Mouse (Mus musculus): ENCODE results near the gene Golim4.

The Golim4 gene

GRCm38 (mm10) chr3:75925123-75925522 is 31.6 kb downstream of the Golim4 start:
- no peak for DNase-seq

GRCm38 (mm10) chr3:75917770-75918503 is 38.8 kb downstream of the Golim4 start:
- DNase-seq, result peak in 1 of 2 experiments; percentile 12

- DNase-seq, result no peak
These were observed 44.0 kb downstream of the Golim4 start for GRCm38 (mm10) chr3:75912786-75913185.

DNA sequence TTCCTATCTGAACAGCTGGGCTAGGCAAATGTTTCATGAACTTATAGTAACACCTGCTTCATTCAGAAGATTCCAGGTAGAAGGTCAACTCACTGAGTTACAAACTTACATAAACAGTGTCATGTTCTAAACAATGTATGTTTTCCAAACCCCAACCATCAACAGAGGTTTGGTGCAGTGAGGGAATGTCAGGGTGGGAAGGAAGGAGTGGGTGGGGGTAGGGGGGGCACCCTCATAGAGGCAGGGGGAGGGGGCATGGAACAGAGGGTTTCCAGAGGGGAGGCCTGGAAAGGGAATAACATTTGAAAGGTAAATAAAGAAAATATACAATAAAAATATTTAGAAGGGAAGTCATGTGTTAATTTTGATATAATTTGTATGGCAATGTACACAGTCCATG is 46.0 kb downstream of the Golim4 start:
- DNase-seq, result no peak

GRCm38 (mm10) chr3:75910257-75910656 is 46.5 kb downstream of the Golim4 start:
- no peak for DNase-seq

DNA sequence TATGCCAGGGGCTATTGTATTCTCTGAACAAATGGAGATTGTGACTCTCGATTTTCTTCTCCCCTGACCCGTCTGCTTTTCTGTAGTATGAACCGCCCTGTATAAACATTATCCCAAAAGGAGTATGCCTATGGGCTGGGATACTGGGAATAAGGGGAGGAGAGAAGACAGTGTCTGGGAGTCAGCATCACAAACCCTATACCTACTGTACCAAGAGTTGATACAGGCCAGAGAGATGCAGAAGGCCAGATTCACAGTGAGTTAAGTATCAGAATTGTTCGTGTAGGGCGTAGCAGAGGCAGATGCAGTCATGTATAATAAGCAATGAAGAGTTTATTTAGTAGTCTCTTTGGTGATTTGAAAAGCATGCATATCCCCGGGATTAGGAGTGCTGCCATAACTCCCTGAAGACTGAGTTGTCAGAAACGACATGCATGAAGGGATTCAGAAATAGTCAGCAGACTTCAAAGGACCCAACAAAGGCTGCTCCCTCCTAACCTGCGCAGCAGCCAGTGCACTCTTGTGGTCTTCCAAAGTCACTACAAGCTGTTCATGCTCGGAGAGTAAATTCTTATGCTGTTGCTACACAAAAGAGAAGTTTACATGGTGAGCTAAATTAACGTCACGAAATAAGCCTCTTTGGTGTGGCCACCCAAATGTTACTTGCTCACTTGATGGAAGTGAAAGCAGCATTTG is 54.7 kb downstream of the Golim4 start:
- peak in 1 of 2 experiments; percentile 15 for DNase-seq

- DNase-seq, result no peak
These were observed 61.7 kb downstream of the Golim4 start for GRCm38 (mm10) chr3:75895075-75895474.

DNA sequence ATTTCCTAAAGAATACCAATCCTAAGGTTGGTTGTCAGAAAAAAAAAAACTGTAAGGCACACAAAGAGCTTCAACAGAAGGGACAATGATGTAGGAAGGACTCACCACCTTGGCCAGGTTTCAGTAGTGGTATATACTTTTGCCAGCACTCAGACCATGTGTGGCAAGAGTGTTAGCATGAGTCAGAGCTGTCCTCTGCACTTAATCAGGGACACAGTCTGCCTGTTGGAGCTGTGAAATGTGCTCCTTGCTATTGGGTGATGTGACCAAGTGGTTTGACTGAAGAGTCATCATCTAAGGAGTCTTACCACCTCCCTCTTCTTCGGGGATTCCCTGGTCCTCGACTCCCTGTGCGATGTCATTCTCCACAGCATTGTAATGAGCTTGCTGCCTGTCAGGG is 65.2 kb downstream of the Golim4 start:
- no peak for DNase-seq

- no peak for DNase-seq
These were observed 67.4 kb downstream of the Golim4 start for GRCm38 (mm10) chr3:75889323-75889722.

DNA sequence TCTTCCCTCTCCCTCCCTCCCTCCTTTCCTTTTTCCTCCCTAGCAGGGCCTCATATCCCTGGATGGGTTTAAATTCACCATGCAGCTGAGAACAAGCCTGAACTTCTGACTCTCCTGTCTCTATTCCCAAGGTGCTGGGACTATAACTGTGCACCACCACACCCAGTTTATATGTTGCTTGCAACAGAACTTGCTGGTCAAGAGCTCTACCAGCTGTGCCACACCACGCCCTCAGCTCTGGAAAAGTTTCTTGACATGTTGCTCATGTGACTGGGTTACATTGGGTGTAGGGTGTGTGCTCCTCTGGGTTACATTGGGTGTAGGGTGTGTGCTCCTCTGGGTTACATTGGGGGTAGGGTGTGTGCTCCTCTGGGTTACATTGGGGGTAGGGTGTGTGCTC is 75.2 kb downstream of the Golim4 start:
- no peak for DNase-seq

DNA sequence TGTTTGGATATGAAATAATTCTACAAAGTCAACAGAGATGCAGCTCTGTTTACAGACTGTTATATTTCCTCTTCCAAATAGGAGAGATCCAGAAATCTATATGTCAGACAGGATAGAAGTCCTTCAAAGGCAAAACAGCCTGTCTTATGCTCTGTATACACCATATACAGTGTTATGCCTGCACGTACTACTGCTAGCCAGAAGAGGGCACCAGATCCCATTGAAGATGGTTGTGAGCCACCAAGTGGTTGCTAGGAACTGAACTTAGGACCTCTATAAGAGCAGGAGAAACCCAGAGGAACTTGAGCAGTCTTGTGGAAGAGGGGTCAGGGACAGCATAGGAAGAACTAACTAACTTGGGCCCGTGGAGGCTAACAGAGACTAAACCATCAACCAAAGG is 77.5 kb downstream of the Golim4 start:
- DNase-seq, result no peak

- peak; percentile 40 to 43 for DNase-seq
These were observed 87.9 kb downstream of the Golim4 start for GRCm38 (mm10) chr3:75868886-75869285.

GRCm38 (mm10) chr3:75864203-75864602 is 92.5 kb downstream of the Golim4 start:
- DNase-seq, result peak; percentile 11 to 22

DNA sequence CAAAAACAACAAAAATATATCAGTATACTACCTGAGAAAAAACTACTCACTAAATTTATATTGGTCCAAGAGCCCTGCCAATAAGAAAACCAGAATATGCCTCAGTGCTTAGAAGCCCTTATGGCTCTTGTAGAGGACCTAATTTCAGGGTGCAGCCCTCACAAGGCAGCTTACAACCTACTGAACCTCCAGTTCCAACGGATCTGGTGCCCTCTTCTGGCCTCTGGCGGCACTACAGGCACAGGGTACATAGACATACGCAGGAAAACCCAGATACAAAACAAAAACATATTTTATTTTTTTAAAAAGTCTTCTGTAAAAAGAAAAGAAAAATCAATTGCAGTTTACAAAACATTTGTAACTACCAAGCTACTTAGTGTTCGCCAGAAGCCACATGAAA is 95.1 kb downstream of the Golim4 start:
- DNase-seq, result peak; percentile 68 to 73

GRCm38 (mm10) chr3:75860760-75861159 is 96.0 kb downstream of the Golim4 start:
- peak; percentile 64 to 77 for DNase-seq

GRCm38 (mm10) chr3:75835286-75835967 is 121.3 kb downstream of the Golim4 start:
- DNase-seq, result peak in 1 of 2 experiments; percentile 11

- DNase-seq, result no peak
These were observed 121.9 kb downstream of the Golim4 start for GRCm38 (mm10) chr3:75834827-75835226.

All from kidney, postnatal 4 days (tissue).